Mouse (Mus musculus) splenic B cell, adult 2 months (primary cell): ENCODE results near the gene Kdm6b.
"Not testable (repeated sequence)": the region's sequence is repeated elsewhere in the genome, so short reads cannot be mapped to it uniquely, and the experiment has no call there.

Source experiments
- DNase-seq: peaks from one replicate; pipeline ENCODE4 v3.0.0-alpha.2; 2011; ENCODE audit warnings: low read depth, low spot score
- H3K27me3 ChIP-seq: 2 replicates; pipeline ENCODE4 v1.6.1; 2012; ENCODE audit warnings: mild to moderate bottlenecking, low read length, moderate library complexity, mixed read lengths; ENCODE audit not compliant: control insufficient read depth, poor library complexity, insufficient read depth, severe bottlenecking
- H3K36me3 ChIP-seq: 2 replicates; pipeline ENCODE4 v1.6.1; 2012; ENCODE audit warnings: mild to moderate bottlenecking, low read length, moderate library complexity, mixed read lengths; ENCODE audit not compliant: control insufficient read depth, poor library complexity, insufficient read depth, severe bottlenecking

The Kdm6b gene

GRCm38 (mm10) chr11:69404595-69405396 is 8.7 kb downstream of the Kdm6b start:
- H3K36me3 ChIP-seq: peaks cover 9% of the 10 kb centered on the region
- H3K27me3 ChIP-seq: no peaks in the 10 kb centered on the region
- DNase-seq: peak; percentile 14

- peaks cover 9% of the 10 kb centered on the region for H3K36me3 ChIP-seq
- DNase-seq: peak; percentile 21
- H3K27me3 ChIP-seq: no peaks in the 10 kb centered on the region
Measured at GRCm38 (mm10) chr11:69403691-69404594, 9.5 kb downstream of the Kdm6b start.

GRCm38 (mm10) chr11:69401987-69402386 is 11.5 kb downstream of the Kdm6b start:
- peak; percentile 29 for DNase-seq
- Histone ChIP-seq H3K36me3 (peaks cover 11% of the 10 kb centered on the region), H3K27me3 (no peaks in the 10 kb centered on the region)

GRCm38 (mm10) chr11:69401210-69401637 is 12.3 kb downstream of the Kdm6b start:
- Histone ChIP-seq H3K36me3 (peaks cover 11% of the 10 kb centered on the region), H3K27me3 (no peaks in the 10 kb centered on the region)
- peak; percentile 97 for DNase-seq

GRCm38 (mm10) chr11:69400083-69400850 is 13.2 kb downstream of the Kdm6b start:
- peak; percentile 21 for DNase-seq
- H3K27me3 ChIP-seq: no peaks in the 10 kb centered on the region
- H3K36me3 ChIP-seq: peaks cover 10% of the 10 kb centered on the region

GRCm38 (mm10) chr11:69399201-69400082 is 14.0 kb downstream of the Kdm6b start:
- Histone ChIP-seq H3K36me3 (peaks cover 4% of the 10 kb centered on the region), H3K27me3 (no peaks in the 10 kb centered on the region)
- peak; percentile 23 for DNase-seq

GRCm38 (mm10) chr11:69398486-69399200 is 14.8 kb downstream of the Kdm6b start:
- peaks cover 2% of the 10 kb centered on the region for H3K36me3 ChIP-seq
- no peak for DNase-seq
- H3K27me3 ChIP-seq: no peaks in the 10 kb centered on the region

GRCm38 (mm10) chr11:69398059-69398458 is 15.4 kb downstream of the Kdm6b start, which contains the start of gene Tmem88:
Tmem88 (minus strand) TSS chr11:69398234.
- no peaks in the 10 kb centered on the region for H3K27me3 ChIP-seq
- peaks cover 2% of the 10 kb centered on the region; the same call in 1 of the 2 replicates for H3K36me3 ChIP-seq
- peak; percentile 25 for DNase-seq

- Histone ChIP-seq H3K27me3 (no peaks in the 10 kb centered on the region), H3K36me3 (peaks cover 2% of the 10 kb centered on the region; the same call in 1 of the 2 replicates)
- peak; percentile 24 for DNase-seq
Measured at GRCm38 (mm10) chr11:69397581-69398057, 15.9 kb downstream of the Kdm6b start.

GRCm38 (mm10) chr11:69396772-69397171 is 16.7 kb downstream of the Kdm6b start:
- H3K27me3 ChIP-seq: no peaks in the 10 kb centered on the region
- peak; percentile 30 for DNase-seq

GRCm38 (mm10) chr11:69395634-69396373 is 17.7 kb downstream of the Kdm6b start:
- peaks cover 2% of the 10 kb centered on the region; the same call in 1 of the 2 replicates for H3K36me3 ChIP-seq
- no peaks in the 10 kb centered on the region for H3K27me3 ChIP-seq

More at GRCm38 (mm10) chr11:69396772-69397171, 16.7 kb downstream of the Kdm6b start:
- H3K36me3 ChIP-seq: peaks cover 2% of the 10 kb centered on the region; the same call in 1 of the 2 replicates

GRCm38 (mm10) chr11:69395235-69395633 is 18.2 kb downstream of the Kdm6b start, which contains the start of the genes Naa38 and Cyb5d1:
Naa38 (plus strand) TSS chr11:69395487.
Cyb5d1 (minus strand) TSS chr11:69395631.
- DNase-seq: peak; percentile 93
- not testable (repeated sequence) for H3K36me3 ChIP-seq, H3K27me3 ChIP-seq

More at GRCm38 (mm10) chr11:69395634-69396373, 17.7 kb downstream of the Kdm6b start:
- peak; percentile 99 for DNase-seq
